Mouse (Mus musculus): Measurements from ENCODE around the gene Dysf. TPM values are rescaled to one million over a fixed set of nuclear protein-coding genes. Genes with fewer than 3 reads are reported as not detected.

Dysf gene
- total RNA-seq, 1 experiment, result 12.8 TPM

GRCm38 (mm10) chr6:84093473-84093872 is 85.1 kb downstream of the Dysf start:
- in situ Hi-C loops (cut with MboI; ENCODE audit: low sequenced_read_pairs in 2 of 2, unreplicated experiment in 2 of 2), result loop anchor here (10.0 to 25.0 kb wide), 3 partner anchors 311 to 494 kb away; partner anchors contain the start of gene Cyp26b1 (in 1 of the 2)
- Histone ChIP-seq H3K9ac (ENCODE audit: insufficient read depth, low read depth, low read length, poor library complexity, severe bottlenecking) (no peak overlapping the region), H3K9me3 (ENCODE audit: control insufficient read depth, insufficient read depth, low read depth, low read length) (no peaks in the 10 kb centered on the region), H3K27ac (ENCODE audit: insufficient read depth, low read depth, low read length, poor library complexity, severe bottlenecking) (no peak overlapping the region), H3K4me3 (ENCODE audit: insufficient read depth in 1 of 2, low read depth in 1 of 2, low read length in 2 of 2, poor library complexity in 1 of 2, severe bottlenecking in 1 of 2) (no peak overlapping the region), H3K36me3 (ENCODE audit: control insufficient read depth, insufficient read depth, low read length, poor library complexity, severe bottlenecking) (no peaks in the 10 kb centered on the region), H3K4me1 (ENCODE audit: control insufficient read depth in 2 of 2, insufficient read depth in 2 of 2, low read length in 2 of 2, poor library complexity in 1 of 2) (no peaks in the 10 kb centered on the region; a peak in 1 of 4 replicates)
- TF ChIP-seq CHD2 (IDR thresholded peaks at IDR 0.05; ENCODE audit: low read depth, low read length), result no peak
- peak; percentile 39; the same call in 1 of the 2 replicates for TF ChIP-seq ZC3H11A (IDR thresholded peaks at IDR 0.05; ENCODE audit: borderline replicate concordance, low read depth, low read length)
- no peak for DNase-seq (ENCODE audit: low read depth, low spot score)

GRCm38 (mm10) chr6:84094536-84094935 is 86.1 kb downstream of the Dysf start:
- Histone ChIP-seq H3K4me3 (ENCODE audit: insufficient read depth in 1 of 2, low read depth in 1 of 2, low read length in 2 of 2, poor library complexity in 1 of 2, severe bottlenecking in 1 of 2) (peak overlapping the region; percentile 38 to 56; a peak in 3 of 4 replicates), H3K4me1 (ENCODE audit: control insufficient read depth in 2 of 2, insufficient read depth in 2 of 2, low read length in 2 of 2, poor library complexity in 1 of 2) (no peaks in the 10 kb centered on the region; a peak in 1 of 4 replicates), H3K9ac (ENCODE audit: insufficient read depth, low read depth, low read length, poor library complexity, severe bottlenecking) (peak overlapping the region; percentile 49), H3K27ac (ENCODE audit: insufficient read depth, low read depth, low read length, poor library complexity, severe bottlenecking) (no peak overlapping the region), H3K9me3 (ENCODE audit: control insufficient read depth, insufficient read depth, low read depth, low read length) (no peaks in the 10 kb centered on the region), H3K36me3 (ENCODE audit: control insufficient read depth, insufficient read depth, low read length, poor library complexity, severe bottlenecking) (no peaks in the 10 kb centered on the region)
- in situ Hi-C loops (cut with MboI; ENCODE audit: low sequenced_read_pairs in 2 of 2, unreplicated experiment in 2 of 2), result loop anchor here (10.0 to 25.0 kb wide), 3 partner anchors 310 to 493 kb away; partner anchors contain the start of gene Cyp26b1 (in 1 of the 2)
- no peak for DNase-seq (ENCODE audit: low read depth, low spot score)
- TF ChIP-seq MAFK (IDR thresholded peaks at IDR 0.05; ENCODE audit: insufficient read depth, low read depth, low read length) (no peak), ZC3H11A (IDR thresholded peaks at IDR 0.05; ENCODE audit: borderline replicate concordance, low read depth, low read length) (no peak), CHD2 (IDR thresholded peaks at IDR 0.05; ENCODE audit: low read depth, low read length) (no peak), ZNF384 (IDR thresholded peaks at IDR 0.05; ENCODE audit: low read depth, low read length) (no peak), HCFC1 (IDR thresholded peaks at IDR 0.05; ENCODE audit: borderline replicate concordance, insufficient read depth, low read length) (no peak)

- TF ChIP-seq ZNF384 (IDR thresholded peaks at IDR 0.05; ENCODE audit: low read depth, low read length), result no peak
- TF ChIP-seq HCFC1 (IDR thresholded peaks at IDR 0.05; ENCODE audit: borderline replicate concordance, insufficient read depth, low read length), result no peak
- TF ChIP-seq CHD2 (IDR thresholded peaks at IDR 0.05; ENCODE audit: low read depth, low read length), result no peak
- H3K27ac ChIP-seq (ENCODE audit: insufficient read depth, low read depth, low read length, poor library complexity, severe bottlenecking), result no peak overlapping the region
- H3K36me3 ChIP-seq (ENCODE audit: control insufficient read depth, insufficient read depth, low read length, poor library complexity, severe bottlenecking), result no peaks in the 10 kb centered on the region
- no peaks in the 10 kb centered on the region for H3K9me3 ChIP-seq (ENCODE audit: control insufficient read depth, insufficient read depth, low read depth, low read length)
- DNase-seq (ENCODE audit: low read depth, low spot score), result peak; percentile 93
- H3K4me3 ChIP-seq (ENCODE audit: insufficient read depth in 1 of 2, low read depth in 1 of 2, low read length in 2 of 2, poor library complexity in 1 of 2, severe bottlenecking in 1 of 2), result peak overlapping the region; percentile 38 to 56; a peak in 3 of 4 replicates
- in situ Hi-C loops (cut with MboI; ENCODE audit: low sequenced_read_pairs in 2 of 2, unreplicated experiment in 2 of 2), result loop anchor here (10.0 to 25.0 kb wide), 3 partner anchors 310 to 492 kb away; partner anchors contain the start of gene Cyp26b1 (in 1 of the 2)
- no peaks in the 10 kb centered on the region; a peak in 1 of 4 replicates for H3K4me1 ChIP-seq (ENCODE audit: control insufficient read depth in 2 of 2, insufficient read depth in 2 of 2, low read length in 2 of 2, poor library complexity in 1 of 2)
- H3K9ac ChIP-seq (ENCODE audit: insufficient read depth, low read depth, low read length, poor library complexity, severe bottlenecking), result peak overlapping the region; percentile 49
Measured at GRCm38 (mm10) chr6:84094998-84095397, 86.6 kb downstream of the Dysf start.

- in situ Hi-C loops (cut with MboI; ENCODE audit: low sequenced_read_pairs in 2 of 2, unreplicated experiment in 2 of 2), result loop anchor here (10.0 to 25.0 kb wide), 3 partner anchors 309 to 491 kb away; partner anchors contain the start of gene Cyp26b1 (in 1 of the 2)
- no peak for TF ChIP-seq CHD2 (IDR thresholded peaks at IDR 0.05; ENCODE audit: low read depth, low read length)
- 0 out of 2 replicates have a peak, but pooled peaks have one; percentile 9 for TF ChIP-seq MAFK (IDR thresholded peaks at IDR 0.05; ENCODE audit: insufficient read depth, low read depth, low read length)
- TF ChIP-seq ZC3H11A (IDR thresholded peaks at IDR 0.05; ENCODE audit: borderline replicate concordance, low read depth, low read length), result peak; percentile 95
- H3K4me3 ChIP-seq (ENCODE audit: insufficient read depth in 1 of 2, low read depth in 1 of 2, low read length in 2 of 2, poor library complexity in 1 of 2, severe bottlenecking in 1 of 2), result no peak overlapping the region
- H3K36me3 ChIP-seq (ENCODE audit: control insufficient read depth, insufficient read depth, low read length, poor library complexity, severe bottlenecking), result no peaks in the 10 kb centered on the region
- DNase-seq (ENCODE audit: low read depth, low spot score), result peak; percentile 75
- H3K9ac ChIP-seq (ENCODE audit: insufficient read depth, low read depth, low read length, poor library complexity, severe bottlenecking), result no peak overlapping the region
- no peaks in the 10 kb centered on the region; a peak in 1 of 4 replicates for H3K4me1 ChIP-seq (ENCODE audit: control insufficient read depth in 2 of 2, insufficient read depth in 2 of 2, low read length in 2 of 2, poor library complexity in 1 of 2)
- H3K9me3 ChIP-seq (ENCODE audit: control insufficient read depth, insufficient read depth, low read depth, low read length), result no peaks in the 10 kb centered on the region
- no peak overlapping the region for H3K27ac ChIP-seq (ENCODE audit: insufficient read depth, low read depth, low read length, poor library complexity, severe bottlenecking)
Measured at GRCm38 (mm10) chr6:84095882-84096281, 87.5 kb downstream of the Dysf start.

GRCm38 (mm10) chr6:84102002-84102401 is 93.6 kb downstream of the Dysf start:
- Histone ChIP-seq H3K4me3 (ENCODE audit: insufficient read depth in 1 of 2, low read depth in 1 of 2, low read length in 2 of 2, poor library complexity in 1 of 2, severe bottlenecking in 1 of 2) (no peak overlapping the region), H3K4me1 (ENCODE audit: control insufficient read depth in 2 of 2, insufficient read depth in 2 of 2, low read length in 2 of 2, poor library complexity in 1 of 2) (peaks cover 0 to 2% of the 10 kb centered on the region in 2 experiments; a peak in 1 of 4 replicates), H3K27ac (ENCODE audit: insufficient read depth, low read depth, low read length, poor library complexity, severe bottlenecking) (no peak overlapping the region), H3K36me3 (ENCODE audit: control insufficient read depth, insufficient read depth, low read length, poor library complexity, severe bottlenecking) (no peaks in the 10 kb centered on the region), H3K9ac (ENCODE audit: insufficient read depth, low read depth, low read length, poor library complexity, severe bottlenecking) (no peak overlapping the region), H3K9me3 (ENCODE audit: control insufficient read depth, insufficient read depth, low read depth, low read length) (no peaks in the 10 kb centered on the region)
- in situ Hi-C loops (cut with MboI; ENCODE audit: low sequenced_read_pairs in 2 of 2, unreplicated experiment in 2 of 2), result no loop called here
- no peak for DNase-seq (ENCODE audit: low read depth, low spot score)
- no peak for TF ChIP-seq ZC3H11A (IDR thresholded peaks at IDR 0.05; ENCODE audit: borderline replicate concordance, low read depth, low read length)
- no peak for TF ChIP-seq ZNF384 (IDR thresholded peaks at IDR 0.05; ENCODE audit: low read depth, low read length)
- TF ChIP-seq MAFK (IDR thresholded peaks at IDR 0.05; ENCODE audit: insufficient read depth, low read depth, low read length), result no peak
- TF ChIP-seq CHD2 (IDR thresholded peaks at IDR 0.05; ENCODE audit: low read depth, low read length), result no peak
- TF ChIP-seq HCFC1 (IDR thresholded peaks at IDR 0.05; ENCODE audit: borderline replicate concordance, insufficient read depth, low read length), result no peak
